Mouse (Mus musculus): ENCODE data around the gene Eng.

- TF ChIP-seq CTCF (conservative IDR thresholded peaks at IDR 0.05; ENCODE audit: insufficient read depth, insufficient read length, low read depth, low read length) (no peak), POLR2A (IDR thresholded peaks at IDR 0.05; ENCODE audit: low read depth, low read length) (no peak)
These were observed 74.4 kb downstream of the Eng start, which contains the start of gene Sh2d3c for GRCm38 (mm10) chr2:32720681-32721229.

Measured in kidney, adult 2 months (tissue).